Mouse (Mus musculus) midbrain, postnatal 0 days (tissue): Measurements from ENCODE around the gene Scd4. TPM values are rescaled to one million over a fixed set of nuclear protein-coding genes. Genes with fewer than 3 reads are reported as not detected.

Experiments
- ATAC-seq: fragments of 200-750 bp; cut with Nextera tagmentation; 2 replicates; pipeline ENCODE4 v1.8.0; 2017; ENCODE audit warnings: moderate number of reproducible peaks, mild to moderate bottlenecking, moderate TSS enrichment, moderate library complexity; ENCODE audit not compliant: low FRiP score
- DNase-seq: peaks from one replicate; pipeline ENCODE4 v3.0.0-alpha.2; 2015; ENCODE audit warnings: low spot score
- H3K27ac ChIP-seq: fragments of 300-500 bp; sonication (generic); 2 replicates; pipeline ENCODE4 v1.5.1; 2014; ENCODE audit warnings: low read depth, mild to moderate bottlenecking, low read length, mixed read lengths
- H3K27me3 ChIP-seq: fragments of 300-500 bp; sonication (generic); 2 replicates; pipeline ENCODE4 v1.6.1; 2014; ENCODE audit warnings: low read length, control low read depth, mixed read lengths; ENCODE audit not compliant: insufficient read depth
- H3K36me3 ChIP-seq: fragments of 300-500 bp; sonication (generic); 2 replicates; pipeline ENCODE4 v1.6.1; 2014; ENCODE audit warnings: low read length, control low read depth, mixed read lengths; ENCODE audit not compliant: insufficient read depth
- H3K4me1 ChIP-seq: fragments of 300-500 bp; sonication (generic); 2 replicates; pipeline ENCODE4 v1.6.1; 2014; ENCODE audit warnings: mild to moderate bottlenecking, control low read depth, antibody characterized with exemption, low read length, mixed read lengths; ENCODE audit not compliant: insufficient read depth
- H3K4me2 ChIP-seq: fragments of 300-500 bp; sonication (generic); 2 replicates; pipeline ENCODE4 v1.6.1; 2014; ENCODE audit warnings: low read depth, mild to moderate bottlenecking, low read length, mixed read lengths; ENCODE audit not compliant: poor library complexity, severe bottlenecking
- H3K4me3 ChIP-seq: fragments of 300-500 bp; sonication (generic); 2 replicates; pipeline ENCODE4 v1.5.1; 2014; ENCODE audit warnings: low read depth, mild to moderate bottlenecking, low read length, moderate library complexity
- H3K9ac ChIP-seq: fragments of 300-500 bp; sonication (generic); replicated peaks from 2 replicates; pipeline ENCODE4 v1.6.1; 2014; ENCODE audit warnings: mild to moderate bottlenecking, low read length, moderate library complexity, mixed read lengths; ENCODE audit not compliant: poor library complexity, severe bottlenecking
- H3K9me3 ChIP-seq: fragments of 300-500 bp; sonication (generic); 2 replicates; pipeline ENCODE4 v1.6.1; 2016; ENCODE audit warnings: low read length, control low read depth
- CTCF ChIP-seq: IDR thresholded peaks from 2 replicates; pipeline ENCODE4 v1.5.1; 2016; ENCODE audit warnings: antibody characterized with exemption, mild to moderate bottlenecking
- WGBS: fragments of 180-500 bp; shearing (Covaris S2); extraction: QIAGEN DNeasy Blood & Tissue Kit; methylation state at CpG from one replicate; pipeline ENCODE4 v1.1.7; 2014; 5-methylcytosine and 5-hydroxymethylcytosine counted together
- polyA plus RNA-seq: library from polyadenylated mRNA; unstranded; fragments of >200 nt; fragmentation: Nextera tagmentation; extraction: Ambion mirVana; gene quantifications from 2 replicates; pipeline ENCODE4 v1.2.1, GENCODE M21; 2015
- total RNA-seq: library from RNA; depleted of rRNA; stranded (reverse); fragments of >200 nt; gene quantifications from 2 replicates; pipeline ENCODE4 v1.2.3, GENCODE M21; 2014

The Scd4 gene
- total and polyA plus RNA-seq, 2 experiments from 2014 or later = 0.17 to 0.44 TPM

GRCm38 (mm10) chr19:44286109-44286508 is 46.8 kb upstream of the Scd4 start:
- Histone ChIP-seq H3K27me3 (no peaks in the 10 kb centered on the region), H3K4me2 (no peak overlapping the region), H3K9ac (no peak overlapping the region), H3K36me3 (no peaks in the 10 kb centered on the region), H3K4me3 (no peak overlapping the region), H3K9me3 (no peaks in the 10 kb centered on the region), H3K4me1 (peaks cover 12% of the 10 kb centered on the region), H3K27ac (no peak overlapping the region)
- 76% methylated on average over 2 of the region's 2 CpGs for WGBS
- TF ChIP-seq CTCF = no peak
- ATAC-seq (no peak), DNase-seq (no peak)

GRCm38 (mm10) chr19:44287415-44288110 is 45.3 kb upstream of the Scd4 start:
- Histone ChIP-seq H3K27ac (no peak overlapping the region), H3K4me3 (no peak overlapping the region), H3K36me3 (no peaks in the 10 kb centered on the region), H3K27me3 (no peaks in the 10 kb centered on the region), H3K9ac (no peak overlapping the region), H3K4me2 (no peak overlapping the region), H3K4me1 (peaks cover 11% of the 10 kb centered on the region), H3K9me3 (no peaks in the 10 kb centered on the region)
- DNase-seq (no peak), ATAC-seq (no peak)
- 82% methylated on average over 11 of the region's 11 CpGs for WGBS
- no peak for TF ChIP-seq CTCF

- no peak overlapping the region for H3K4me2 ChIP-seq
- no peak for TF ChIP-seq CTCF
- no peak for ATAC-seq
These were observed 40.8 kb upstream of the Scd4 start for GRCm38 (mm10) chr19:44292083-44292482.

GRCm38 (mm10) chr19:44292483-44292882 is 40.4 kb upstream of the Scd4 start:
- Histone ChIP-seq H3K9me3 (no peaks in the 10 kb centered on the region), H3K27ac (peak overlapping the region; percentile 99), H3K4me2 (peak overlapping the region; percentile 100), H3K4me1 (peaks cover 16% of the 10 kb centered on the region), H3K9ac (no peak overlapping the region), H3K27me3 (no peaks in the 10 kb centered on the region), H3K36me3 (peaks cover 4% of the 10 kb centered on the region; the same call in 1 of the 2 replicates), H3K4me3 (no peak overlapping the region)
- no peak for ATAC-seq
- TF ChIP-seq CTCF = no peak
- WGBS = 56% methylated on average over 3 of the region's 3 CpGs
- no peak for DNase-seq

More at GRCm38 (mm10) chr19:44292083-44292482, 40.8 kb upstream of the Scd4 start:
- 69% methylated on average over 2 of the region's 2 CpGs for WGBS
- Histone ChIP-seq H3K4me1 (peaks cover 16% of the 10 kb centered on the region), H3K36me3 (peaks cover 4% of the 10 kb centered on the region; the same call in 1 of the 2 replicates), H3K27ac (peak overlapping the region; percentile 99; the same call in 1 of the 2 replicates), H3K4me3 (no peak overlapping the region), H3K27me3 (no peaks in the 10 kb centered on the region), H3K9me3 (no peaks in the 10 kb centered on the region), H3K9ac (no peak overlapping the region)
- DNase-seq = no peak

- no peaks in the 10 kb centered on the region for H3K9me3 ChIP-seq
- no peak for TF ChIP-seq CTCF
- H3K27me3 ChIP-seq = no peaks in the 10 kb centered on the region
- peak within 1 kb of the TSS; percentile 95 for H3K9ac ChIP-seq
- H3K27ac ChIP-seq = peak within 1 kb of the TSS; percentile 99
- H3K4me1 ChIP-seq = peaks cover 23% of the 10 kb centered on the region
- peak; percentile 24 for ATAC-seq
- peak within 1 kb of the TSS; percentile 100 for H3K4me2 ChIP-seq
- H3K36me3 ChIP-seq = peaks cover 7% of the 10 kb centered on the region; the same call in 1 of the 2 replicates
- WGBS = 4% methylated on average over 21 of the region's 21 CpGs
- DNase-seq = no peak
- H3K4me3 ChIP-seq = peak within 1 kb of the TSS; percentile 92
These were observed 39.7 kb upstream of the Scd4 start, which contains the start of gene Scd2 for GRCm38 (mm10) chr19:44292941-44293768. Scd2 (plus strand) TSS chr19:44293674.
